Mouse (Mus musculus) brain, embryonic 18.5 days (tissue): Measurements from ENCODE around the gene Fam102b.

Experiments
- DNase-seq: peaks from one replicate; pipeline ENCODE4 v3.0.0-alpha.2; 2012; ENCODE audit warnings: low read depth, low spot score

Fam102b gene

DNA sequence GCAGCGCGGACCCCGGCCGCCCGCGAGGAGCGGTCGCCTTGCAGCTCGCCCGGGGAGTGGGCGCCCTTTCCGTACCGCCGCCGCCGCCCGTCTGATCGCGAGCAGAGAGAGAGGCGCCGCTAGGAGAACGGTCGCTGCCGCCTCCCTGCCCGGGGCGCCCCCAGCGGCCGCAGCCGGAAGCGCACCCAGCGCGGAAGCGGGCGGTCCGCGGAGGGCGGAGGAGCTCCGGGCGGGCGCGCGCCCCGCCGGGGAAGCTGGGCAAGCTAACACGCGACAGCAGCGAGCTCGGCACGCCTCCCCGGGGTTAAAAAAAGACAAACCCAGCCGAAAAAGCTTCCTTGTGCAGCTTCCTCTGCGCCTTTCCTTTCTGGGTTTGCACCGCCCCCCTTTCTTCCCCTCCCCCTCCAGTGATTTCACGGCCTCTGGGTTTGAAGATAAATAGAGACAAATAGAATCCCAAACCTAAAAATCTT, at the start of gene Fam102b:
Gene Fam102b (minus strand): TSS at position 93 of the 473 bp plus-strand sequence.
- peak; percentile 71 for DNase-seq

DNA sequence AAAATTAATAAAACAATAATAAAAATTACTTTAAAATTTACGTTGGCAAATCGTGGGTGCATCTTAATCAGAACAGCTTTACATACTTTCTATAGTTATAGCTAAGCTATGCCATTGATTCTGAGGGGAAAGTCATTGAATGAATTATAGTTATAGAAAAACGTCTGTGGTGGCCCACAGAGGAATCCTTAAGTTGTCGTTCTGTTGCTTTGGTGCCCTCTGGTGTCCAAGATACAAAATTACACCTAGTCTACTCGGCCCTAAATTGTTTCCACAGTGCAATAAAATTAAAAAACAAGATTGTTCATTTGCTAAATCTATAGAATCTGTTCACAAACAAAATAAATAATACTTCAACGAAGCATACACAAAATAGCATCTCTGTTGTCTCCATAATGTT, 35.6 kb upstream of the Fam102b start:
- peak; percentile 22 for DNase-seq

DNA sequence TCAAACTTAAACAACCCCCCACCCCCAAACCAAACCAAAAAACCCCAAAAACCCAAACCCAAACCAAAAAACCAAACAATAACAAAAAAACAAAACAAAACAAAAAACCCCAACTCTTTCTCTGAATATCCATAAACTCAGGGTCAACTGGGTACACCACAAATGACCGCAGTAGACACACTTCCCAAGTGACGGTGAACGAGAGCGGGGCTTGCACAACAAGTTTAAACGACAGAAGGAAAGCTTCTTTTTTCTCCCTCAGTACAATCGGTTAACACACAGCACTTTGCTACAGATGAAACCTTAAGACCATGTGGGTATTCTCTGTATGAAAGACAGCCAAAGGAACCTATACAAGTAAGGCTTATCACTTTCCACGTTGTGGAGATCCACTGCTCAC, 35.0 kb upstream of the Fam102b start:
- DNase-seq = no peak

GRCm38 (mm10) chr3:109059903-109060302, 32.5 kb upstream of the Fam102b start:
- DNase-seq = no peak

DNA sequence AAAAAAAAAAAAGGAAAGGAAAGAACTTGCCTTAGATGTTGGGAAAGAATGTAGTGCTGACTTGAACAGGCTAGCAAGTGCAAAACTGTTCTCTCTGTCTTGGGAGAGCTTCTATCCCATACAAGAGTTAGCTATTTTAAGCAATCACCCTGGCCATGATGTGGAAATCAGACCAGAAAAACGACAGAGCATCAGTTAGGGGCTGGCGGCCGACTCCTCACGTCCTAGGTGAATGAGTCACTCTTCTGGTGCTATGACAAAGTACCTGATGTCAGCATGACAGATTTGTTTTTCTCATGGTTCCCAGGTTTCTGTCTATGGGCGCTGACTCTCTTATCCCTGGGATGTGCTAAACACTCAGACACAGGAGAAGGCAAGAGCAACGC, 24.5 kb upstream of the Fam102b start:
- no peak for DNase-seq

- no peak for DNase-seq
These were observed 23.9 kb upstream of the Fam102b start for GRCm38 (mm10) chr3:109051056-109051945.

- no peak for DNase-seq
These were observed 20.4 kb upstream of the Fam102b start for GRCm38 (mm10) chr3:109047707-109048283.

DNA sequence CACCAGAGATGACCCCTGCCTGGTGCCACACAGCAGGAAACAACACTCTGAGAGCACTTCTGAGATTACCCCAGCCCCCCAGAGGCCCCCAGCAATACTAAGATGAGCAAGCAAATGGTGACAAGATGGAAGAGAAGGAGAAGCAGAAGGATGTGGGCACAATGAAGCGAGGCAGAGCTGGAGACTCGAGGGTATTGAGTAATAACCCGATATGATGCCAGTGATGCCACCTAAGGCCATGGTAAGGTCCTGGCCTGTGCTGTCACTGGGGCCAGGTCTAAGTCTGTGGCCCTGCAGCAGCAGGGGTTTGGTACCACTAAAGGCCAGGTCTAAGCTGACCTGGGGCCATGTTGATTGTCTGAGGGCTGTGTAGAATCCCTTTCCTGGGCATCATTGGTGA, 19.0 kb upstream of the Fam102b start:
- no peak for DNase-seq

GRCm38 (mm10) chr3:109043395-109043794, 16.0 kb upstream of the Fam102b start:
- no peak for DNase-seq

DNA sequence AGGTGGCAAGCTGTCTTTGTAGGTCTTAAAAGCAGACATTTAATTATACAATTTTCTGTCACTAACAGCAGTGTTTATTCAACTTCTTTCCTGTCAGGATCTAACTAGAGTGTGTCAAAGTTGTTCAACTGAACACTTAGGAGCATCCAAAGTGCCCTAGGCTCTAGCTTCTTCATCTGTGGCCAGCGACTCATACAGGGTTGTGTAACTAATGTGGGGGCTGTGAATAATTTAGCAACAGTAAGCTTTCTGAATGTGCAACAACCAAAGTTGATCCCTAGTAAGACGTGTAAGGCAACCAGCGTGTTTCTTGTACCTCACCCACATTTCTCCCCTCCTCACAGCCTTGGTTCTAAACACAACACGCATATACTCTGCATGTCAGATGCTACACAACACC, 13.5 kb upstream of the Fam102b start:
- DNase-seq = no peak

- DNase-seq = no peak
These were observed 7.0 kb upstream of the Fam102b start for GRCm38 (mm10) chr3:109034411-109034810.

DNA sequence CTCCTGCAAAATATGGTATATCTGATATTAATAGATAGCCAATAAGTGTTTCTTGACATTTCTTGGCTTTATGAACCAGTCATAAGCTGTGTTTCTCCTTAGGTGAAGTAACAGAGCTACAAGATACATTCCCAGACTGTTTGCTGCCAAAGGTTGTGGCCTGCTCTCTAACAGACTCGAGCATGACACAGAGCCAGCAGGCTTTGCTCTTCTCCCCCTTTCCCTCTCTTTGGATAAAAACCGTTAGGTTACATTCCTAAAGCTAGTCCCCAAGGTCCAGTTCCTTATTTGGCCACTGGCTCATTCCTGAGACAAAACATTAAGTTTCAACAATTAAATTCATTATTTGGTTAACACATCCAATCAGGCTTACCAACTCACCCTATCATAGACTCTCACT, 4.9 kb upstream of the Fam102b start:
- DNase-seq = no peak

DNA sequence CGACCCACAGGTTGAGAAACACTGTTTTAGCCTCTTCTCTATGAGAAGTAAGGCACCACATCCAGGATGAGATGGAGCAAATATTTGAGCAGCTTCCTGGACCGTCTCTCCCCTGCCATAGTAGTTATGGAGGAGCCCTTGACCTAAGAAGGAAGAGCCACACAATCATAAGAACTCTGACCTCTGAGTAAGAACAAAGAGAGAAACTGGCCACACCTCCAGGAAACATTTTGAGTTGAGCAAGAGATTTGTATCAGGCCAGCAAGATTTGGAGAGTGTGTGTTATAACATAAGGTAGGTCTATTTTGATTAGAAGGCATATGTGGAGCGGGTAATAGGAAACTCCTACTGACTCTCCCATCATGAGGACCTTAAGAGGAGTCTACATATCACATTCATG, 4.2 kb upstream of the Fam102b start:
- no peak for DNase-seq

DNA sequence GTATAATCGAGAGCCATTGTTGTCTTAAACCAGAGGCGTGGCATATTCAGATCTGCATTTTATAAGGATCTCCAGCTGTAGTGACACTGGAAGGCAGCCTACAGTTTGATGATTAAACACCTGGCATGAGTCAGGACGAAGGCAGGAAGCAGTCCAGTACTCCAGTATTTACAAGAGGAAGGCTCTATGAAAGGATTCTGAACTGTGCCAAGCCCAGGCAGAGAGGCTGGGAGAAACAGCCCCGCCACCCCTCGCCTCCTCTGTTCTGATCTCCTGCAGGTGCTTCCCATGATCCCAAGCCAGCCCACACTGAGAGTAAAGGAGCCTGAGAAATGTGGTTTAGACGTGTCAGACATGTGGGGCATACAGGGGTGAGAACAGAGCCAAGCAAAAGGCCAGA, 3.4 kb upstream of the Fam102b start:
- DNase-seq = no peak

- no peak for DNase-seq
These were observed 2.3 kb upstream of the Fam102b start for GRCm38 (mm10) chr3:109029661-109030060.

DNA sequence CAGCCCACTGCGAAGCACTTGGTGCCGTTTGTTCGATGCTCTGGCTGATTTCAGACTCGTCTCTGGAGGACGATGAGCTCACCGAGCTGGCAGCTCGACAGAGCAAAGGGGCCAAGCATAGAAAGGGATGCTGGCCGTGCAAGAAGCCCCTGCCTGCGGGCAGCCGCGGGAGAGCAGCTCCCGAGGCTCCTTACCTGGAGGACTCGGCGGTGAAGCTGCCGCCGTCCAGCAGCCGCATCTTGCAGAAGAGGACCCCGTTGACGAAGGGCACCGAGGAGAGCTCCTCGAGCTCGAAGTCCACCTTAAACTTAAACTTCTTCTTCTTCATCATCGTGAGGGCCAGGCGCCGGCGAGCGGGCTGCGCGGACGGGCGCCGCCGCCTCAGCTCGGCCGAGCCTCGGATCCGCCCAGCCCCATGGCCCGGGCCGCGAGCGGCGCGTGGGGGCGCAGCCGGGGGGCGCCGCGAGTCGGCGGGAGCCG, 376 bp downstream of the Fam102b start:
- no peak for DNase-seq

- DNase-seq = no peak
These were observed 881 bp downstream of the Fam102b start for GRCm38 (mm10) chr3:109026462-109026990.

DNA sequence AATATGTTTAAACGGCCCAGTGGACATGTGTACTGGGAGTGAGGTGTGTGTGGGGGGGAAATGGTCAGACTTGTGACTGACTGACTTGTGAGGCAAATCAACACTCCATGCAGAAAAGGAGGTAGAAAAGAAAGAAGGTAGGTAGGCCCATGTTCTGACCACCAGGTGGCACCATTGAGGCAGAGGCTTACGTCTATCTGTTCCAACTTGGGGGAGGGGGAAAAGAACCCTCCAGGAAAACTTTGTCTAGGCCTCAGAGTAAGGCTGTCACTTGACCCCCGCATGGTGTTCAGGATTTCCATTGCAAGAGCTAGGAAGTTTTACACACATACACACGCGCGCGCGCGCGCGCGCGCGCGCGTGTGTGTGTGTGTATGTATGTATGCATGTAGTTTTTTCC, 1.8 kb downstream of the Fam102b start:
- no peak for DNase-seq

GRCm38 (mm10) chr3:109023066-109023465, 4.3 kb downstream of the Fam102b start:
- no peak for DNase-seq

- DNase-seq = no peak
These were observed 5.5 kb downstream of the Fam102b start for GRCm38 (mm10) chr3:109021720-109022516.

DNA sequence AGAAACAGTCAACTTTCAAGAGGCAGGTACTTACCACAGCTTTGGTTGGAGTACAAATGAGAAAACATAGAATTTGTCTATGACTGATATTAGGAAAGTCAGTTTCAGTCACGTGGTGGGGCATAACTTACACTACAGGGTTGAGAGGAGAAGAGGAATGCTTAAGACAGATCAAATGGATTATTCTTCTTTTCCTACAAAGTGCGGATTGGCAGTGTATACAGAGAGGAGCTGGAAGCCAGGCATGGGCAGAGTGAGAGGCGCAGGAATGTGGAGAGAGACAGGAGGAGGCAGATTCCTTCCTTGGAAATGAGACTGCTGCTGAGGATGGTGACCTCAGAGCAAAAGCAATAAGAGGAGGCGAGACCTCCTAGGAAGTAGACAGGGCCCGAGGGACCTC, 9.1 kb downstream of the Fam102b start:
- no peak for DNase-seq

GRCm38 (mm10) chr3:109012595-109012994, 14.8 kb downstream of the Fam102b start:
- DNase-seq = no peak
